Mouse (Mus musculus) gastrocnemius, adult 2 months (tissue): ENCODE measurements around the gene Rd3. TPM values are rescaled to one million over a fixed set of nuclear protein-coding genes. Genes with fewer than 3 reads are reported as not detected.

Source experiments
- DNase-seq: peaks from one replicate; pipeline ENCODE4 v3.0.0; 2022
- H3K27ac ChIP-seq: fragments of 200-600 bp; 2 replicates; pipeline ENCODE4 v1.8.1; 2022; ENCODE audit warnings: mild to moderate bottlenecking
- H3K4me3 ChIP-seq: fragments of 200-600 bp; 2 replicates; pipeline ENCODE4 v1.8.1; 2022; ENCODE audit warnings: mild to moderate bottlenecking, moderate library complexity
- CTCF ChIP-seq: fragments of 200-600 bp; IDR thresholded peaks from 2 replicates; pipeline ENCODE4 v1.8.1; 2022; ENCODE audit warnings: antibody characterized with exemption, mild to moderate bottlenecking, moderate library complexity
- intact Hi-C: fragments of 180-260 bp; cut with DNase I; formaldehyde crosslinking; loops from one replicate; pipeline ENCODE4 v1.15.1; 2025
- total RNA-seq, 2 experiments: library from RNA; stranded (reverse); gene quantifications; 2 replicates each; pipeline ENCODE4 v1.2.3; 2021

Gene Rd3
- total RNA-seq, 2 experiments from 2014 or later = 0.08 TPM; not detected in 1

DNA sequence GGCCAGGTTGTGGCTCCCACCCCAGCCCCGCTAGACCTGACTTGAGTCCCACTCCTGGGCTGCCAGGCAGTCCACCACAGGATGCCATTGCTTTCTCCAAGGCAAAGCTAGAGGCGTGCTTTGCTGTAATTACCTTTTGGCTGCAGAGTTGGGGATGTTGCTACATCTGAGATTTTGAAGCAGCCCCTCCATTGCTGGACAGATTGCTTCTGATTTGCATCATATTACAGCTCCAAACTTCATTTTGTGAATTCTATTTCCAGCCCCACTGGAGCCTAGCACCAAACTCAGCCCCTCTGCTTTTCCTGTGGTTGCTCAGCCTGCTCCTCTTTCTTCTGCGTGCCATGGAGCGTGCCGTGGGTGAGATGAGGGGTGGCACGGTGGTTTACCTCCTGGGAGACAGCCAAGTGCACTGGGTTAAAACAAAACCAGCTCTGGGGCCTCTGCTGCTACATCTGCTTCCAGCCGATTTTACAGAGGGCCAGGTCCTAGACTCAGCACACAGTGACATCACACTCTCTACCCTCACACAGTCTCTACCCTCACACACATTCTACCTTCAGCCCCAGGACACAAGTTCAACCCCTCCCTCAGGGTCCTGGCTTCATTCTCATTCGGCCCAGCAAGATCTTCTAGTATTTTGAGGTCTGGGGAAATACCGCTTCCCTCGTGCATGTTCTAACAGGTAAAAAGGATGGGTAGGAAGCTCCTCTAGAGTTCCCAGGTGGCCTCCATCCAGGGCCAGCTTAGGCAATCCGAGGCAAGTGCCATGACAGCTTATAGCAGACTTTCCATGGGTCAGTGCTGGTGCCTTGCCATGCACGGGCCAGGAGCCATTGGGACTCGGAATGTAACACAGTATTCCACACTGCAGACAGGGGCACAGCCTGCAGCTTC is 2.4 kb upstream of the Rd3 start:
- intact Hi-C loops = no loop called here
- TF ChIP-seq CTCF = no peak
- Histone ChIP-seq H3K4me3 (no peak overlapping the region), H3K27ac (no peak overlapping the region)
- peak; percentile 47 for DNase-seq

DNA sequence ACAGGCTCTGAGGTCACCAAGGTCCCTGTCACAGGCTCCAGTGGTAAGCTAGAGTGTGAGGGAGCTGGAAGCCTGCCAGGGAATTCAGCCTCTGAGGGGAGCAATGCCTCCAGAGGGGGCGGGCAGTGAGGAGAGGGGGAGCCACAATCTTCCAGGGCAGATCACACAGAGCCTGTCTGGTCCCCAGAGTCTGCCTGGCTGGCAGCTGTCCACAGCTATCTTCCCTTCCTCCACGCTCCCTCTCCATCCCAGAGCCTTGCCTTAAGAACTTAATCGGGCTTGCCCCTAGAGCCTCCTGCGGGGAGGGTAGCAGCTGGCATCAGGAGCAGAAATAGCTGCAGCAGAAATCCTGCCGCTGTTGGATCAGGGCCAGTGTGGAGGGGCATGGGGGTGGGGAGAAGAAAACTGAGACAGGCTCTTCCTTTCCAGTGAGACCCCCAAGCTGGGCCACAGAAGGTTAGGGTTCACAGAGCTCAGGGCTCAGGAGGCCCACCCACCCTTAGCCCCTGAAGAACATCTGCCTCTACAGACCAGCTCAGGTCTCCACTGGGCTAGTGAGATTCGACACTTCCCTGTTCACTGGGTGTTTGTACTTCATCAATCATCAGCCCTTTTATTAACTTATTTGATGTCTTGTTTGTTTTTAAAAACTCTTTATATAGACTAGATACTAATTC is 4.4 kb downstream of the Rd3 start:
- H3K27ac ChIP-seq = no peak overlapping the region

GRCm38 (mm10) chr1:191986674-191987480 is 9.7 kb downstream of the Rd3 start:
- intact Hi-C loops = no loop called here
- TF ChIP-seq CTCF = no peak
- Histone ChIP-seq H3K27ac (no peak overlapping the region), H3K4me3 (no peak overlapping the region)
- DNase-seq = no peak

More for the DNA sequence above, 4.4 kb downstream of the Rd3 start:
- TF ChIP-seq CTCF = no peak
- intact Hi-C loops = no loop called here
- no peak overlapping the region for H3K4me3 ChIP-seq
- DNase-seq = peak; percentile 43

- no peak for DNase-seq
- H3K4me3 ChIP-seq = no peak overlapping the region
- no peak for TF ChIP-seq CTCF
- intact Hi-C loops = no loop called here
- H3K27ac ChIP-seq = no peak overlapping the region
Observed at GRCm38 (mm10) chr1:191987481-191987769, 10.3 kb downstream of the Rd3 start.

DNA sequence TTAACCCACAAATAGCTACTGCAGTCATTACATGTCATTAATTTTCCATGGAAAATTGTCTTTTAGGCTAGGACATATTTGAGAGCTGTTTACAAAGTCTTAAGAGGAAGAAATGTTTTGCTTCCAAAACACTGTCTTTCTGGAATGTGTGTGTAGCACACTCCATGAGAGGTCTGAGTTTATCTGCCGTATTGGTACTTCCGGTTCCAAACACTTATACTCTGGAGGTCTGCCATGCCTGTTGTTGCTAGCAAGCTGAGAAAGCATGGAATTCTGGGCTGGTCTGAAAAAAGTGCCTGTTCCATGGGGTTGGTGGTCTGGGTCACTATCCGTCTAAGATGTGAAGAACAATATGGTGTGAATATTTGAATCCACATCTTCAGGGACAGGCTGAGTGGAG is 11.5 kb downstream of the Rd3 start:
- no peak overlapping the region for H3K4me3 ChIP-seq
- H3K27ac ChIP-seq = no peak overlapping the region
- no peak for TF ChIP-seq CTCF
- intact Hi-C loops = no loop called here
- no peak for DNase-seq

DNA sequence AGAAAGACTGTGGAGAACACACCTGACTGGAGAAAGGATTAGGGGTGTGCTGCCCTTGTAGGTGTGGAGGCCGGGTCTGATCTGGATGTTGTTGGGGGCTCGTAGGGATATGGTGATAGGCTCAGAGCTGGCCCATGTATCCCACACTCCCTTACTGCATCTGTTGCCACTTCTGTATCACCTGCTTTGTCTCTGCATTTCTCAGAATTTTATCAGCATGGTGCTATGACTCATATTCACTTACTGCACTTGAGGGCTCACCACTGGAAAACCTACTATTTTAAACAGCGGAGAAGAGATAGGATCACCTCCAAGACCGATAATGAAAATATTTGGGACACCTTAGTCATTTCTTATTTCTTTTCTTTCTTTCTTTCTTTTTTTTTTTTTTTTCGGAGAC is 11.9 kb downstream of the Rd3 start:
- TF ChIP-seq CTCF = no peak
- Histone ChIP-seq H3K27ac (no peak overlapping the region), H3K4me3 (no peak overlapping the region)
- no peak for DNase-seq
- intact Hi-C loops = no loop called here

- TF ChIP-seq CTCF = no peak
- DNase-seq = peak; percentile 97
- Histone ChIP-seq H3K27ac (peak overlapping the region; percentile 91), H3K4me3 (peak overlapping the region; percentile 87)
- intact Hi-C loops = no loop called here
Observed at GRCm38 (mm10) chr1:191989994-191990393, 12.8 kb downstream of the Rd3 start.

GRCm38 (mm10) chr1:191992040-191992780 is 15.0 kb downstream of the Rd3 start:
- TF ChIP-seq CTCF = no peak
- peak overlapping the region; percentile 4; the same call in 1 of the 2 replicates for H3K27ac ChIP-seq
- DNase-seq = no peak
- intact Hi-C loops = no loop called here
- H3K4me3 ChIP-seq = no peak overlapping the region

DNA sequence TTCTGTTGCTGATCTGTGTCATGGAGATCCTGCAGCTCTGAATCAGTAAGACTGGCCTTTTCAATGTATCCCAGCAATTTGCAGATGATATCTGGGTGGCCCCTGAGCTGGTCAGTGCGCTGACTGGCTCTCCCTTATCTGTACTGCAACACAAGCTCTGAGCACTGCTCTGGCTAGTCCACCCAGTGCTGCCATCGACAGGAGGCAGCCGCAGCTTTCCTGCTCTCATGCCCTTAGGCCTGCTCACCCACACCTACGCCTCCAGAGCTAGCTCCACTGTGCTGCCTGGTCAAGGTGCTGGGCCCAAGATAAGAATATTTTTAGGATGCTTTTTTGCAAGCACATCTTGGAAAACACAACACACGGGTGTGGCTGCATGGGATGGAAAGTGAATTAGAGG is 17.3 kb downstream of the Rd3 start:
- intact Hi-C loops = no loop called here
- DNase-seq = no peak
- H3K27ac ChIP-seq = no peak overlapping the region
- no peak overlapping the region for H3K4me3 ChIP-seq
- TF ChIP-seq CTCF = no peak

DNA sequence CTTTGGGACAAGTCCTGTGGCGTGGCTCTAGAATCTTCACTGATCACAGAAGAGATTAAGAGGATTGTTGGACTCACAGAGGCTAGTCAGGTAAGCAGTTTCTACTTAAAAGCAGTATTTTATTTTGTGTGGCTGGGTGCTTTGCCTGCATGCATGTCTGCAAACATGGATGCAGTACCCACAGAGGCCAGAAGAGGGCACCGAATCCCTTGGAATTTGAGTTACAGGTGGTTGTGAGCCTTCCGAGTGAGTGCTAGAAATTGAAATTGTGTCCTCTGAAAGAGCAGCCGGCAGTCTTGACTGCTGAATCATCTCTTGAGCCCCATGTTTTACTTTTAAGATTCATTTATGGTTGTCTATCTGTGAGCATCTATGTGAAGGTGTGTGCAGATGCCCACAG is 18.3 kb downstream of the Rd3 start:
- DNase-seq = peak; percentile 62
- no peak overlapping the region for H3K4me3 ChIP-seq
- peak; percentile 86 for TF ChIP-seq CTCF
- intact Hi-C loops = no loop called here
- no peak overlapping the region for H3K27ac ChIP-seq

- intact Hi-C loops = no loop called here
- DNase-seq = no peak
- no peak overlapping the region for H3K4me3 ChIP-seq
- no peak for TF ChIP-seq CTCF
- no peak overlapping the region for H3K27ac ChIP-seq
Observed at GRCm38 (mm10) chr1:191995916-191996315, 18.7 kb downstream of the Rd3 start.

DNA sequence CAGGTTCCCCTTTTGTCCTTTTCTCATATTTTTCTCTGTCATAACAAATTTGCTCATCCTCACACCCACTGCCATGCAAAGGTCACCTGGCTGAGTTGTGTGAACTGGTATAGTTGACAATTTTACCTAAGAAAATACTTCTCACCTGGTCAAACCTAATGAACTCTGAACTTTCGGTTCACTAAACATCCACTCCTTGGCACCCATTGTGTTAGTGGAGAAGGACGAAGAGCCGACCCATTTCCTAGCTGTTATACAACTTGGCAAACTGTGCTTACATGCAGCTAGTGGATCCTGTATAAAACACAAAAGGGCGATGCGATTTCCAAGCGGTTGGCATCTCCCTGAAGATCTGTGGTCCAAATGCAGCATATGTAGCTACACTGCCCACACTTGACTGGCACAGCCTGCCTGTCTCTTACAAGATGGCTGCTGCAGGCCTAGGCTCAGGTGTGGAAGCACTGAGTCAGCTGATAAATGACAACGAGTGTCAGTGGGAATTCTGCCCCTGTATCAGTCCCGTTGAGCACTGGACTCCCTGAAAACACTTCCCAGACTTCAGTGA is 19.5 kb downstream of the Rd3 start:
- no peak for DNase-seq
- Histone ChIP-seq H3K27ac (no peak overlapping the region), H3K4me3 (no peak overlapping the region)
- intact Hi-C loops = no loop called here
- TF ChIP-seq CTCF = no peak
